Mouse (Mus musculus) urinary bladder, adult 18-20 months (tissue): ENCODE data around the gene Gm5269.

Experiments used
- DNase-seq, 2 experiments: peaks; one replicate each; pipeline ENCODE4 v3.0.0; 2022; ENCODE audit warnings: low spot score in 2 of 2, mixed read lengths in 2 of 2

The Gm5269 gene

DNA sequence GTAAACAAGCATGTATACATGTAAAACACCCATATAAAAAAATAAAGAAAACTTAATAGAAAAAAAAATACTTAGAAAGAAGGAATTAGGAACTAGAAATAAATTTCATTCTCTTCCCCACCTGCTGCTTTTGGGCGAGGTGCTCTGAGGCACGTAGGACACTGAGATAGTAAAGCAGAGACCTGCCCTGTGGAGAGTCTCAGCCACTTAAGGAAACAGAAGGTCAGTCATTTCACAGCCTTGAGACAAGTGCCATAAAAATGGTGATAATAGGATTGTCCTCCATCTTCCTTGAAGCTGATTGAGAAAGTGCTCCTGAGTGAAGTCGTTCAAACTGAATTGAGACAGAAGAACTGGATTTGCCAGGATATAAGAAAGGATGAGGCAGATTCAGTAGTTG is 12.6 kb downstream of the Gm5269 start:
- DNase-seq, result no peak

DNA sequence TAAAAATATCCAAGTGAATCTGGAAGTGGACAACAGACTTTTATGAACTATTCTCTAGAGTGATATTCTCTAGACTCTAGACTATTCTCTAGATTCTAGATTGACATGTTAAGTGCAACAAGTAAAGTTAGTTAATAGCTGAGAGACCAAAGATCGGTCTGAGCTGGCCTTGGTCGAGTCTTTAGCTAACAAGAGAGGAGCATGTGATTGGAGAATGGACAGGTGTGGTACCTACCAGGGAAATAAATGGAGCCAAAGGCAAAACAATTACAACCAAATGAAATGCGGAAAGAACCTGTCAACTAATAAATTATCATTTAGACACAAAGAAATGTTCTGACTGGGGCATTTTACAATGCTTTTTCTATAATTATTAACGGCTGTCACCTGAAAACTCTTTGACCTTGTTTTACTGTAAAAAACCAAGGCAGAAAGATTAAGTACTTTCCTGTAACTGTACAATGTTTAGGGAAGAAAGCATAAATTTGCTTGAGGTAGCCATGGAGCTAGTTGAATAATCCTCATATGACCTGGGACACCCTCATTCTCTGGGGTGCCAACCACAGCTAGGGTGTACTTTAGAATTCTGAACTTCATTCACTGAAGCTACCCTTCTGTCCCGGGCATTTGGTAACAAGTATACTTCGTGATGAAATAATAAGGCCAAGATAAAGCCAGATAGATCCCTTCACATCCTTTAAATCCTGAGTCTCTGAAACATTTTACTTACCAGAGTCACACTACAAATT is 13.4 kb downstream of the Gm5269 start:
- DNase-seq, result no peak

GRCm38 (mm10) chr1:45875640-45876039 is 14.4 kb downstream of the Gm5269 start:
- no peak for DNase-seq

GRCm38 (mm10) chr1:45873250-45873649 is 16.8 kb downstream of the Gm5269 start:
- no peak for DNase-seq

DNA sequence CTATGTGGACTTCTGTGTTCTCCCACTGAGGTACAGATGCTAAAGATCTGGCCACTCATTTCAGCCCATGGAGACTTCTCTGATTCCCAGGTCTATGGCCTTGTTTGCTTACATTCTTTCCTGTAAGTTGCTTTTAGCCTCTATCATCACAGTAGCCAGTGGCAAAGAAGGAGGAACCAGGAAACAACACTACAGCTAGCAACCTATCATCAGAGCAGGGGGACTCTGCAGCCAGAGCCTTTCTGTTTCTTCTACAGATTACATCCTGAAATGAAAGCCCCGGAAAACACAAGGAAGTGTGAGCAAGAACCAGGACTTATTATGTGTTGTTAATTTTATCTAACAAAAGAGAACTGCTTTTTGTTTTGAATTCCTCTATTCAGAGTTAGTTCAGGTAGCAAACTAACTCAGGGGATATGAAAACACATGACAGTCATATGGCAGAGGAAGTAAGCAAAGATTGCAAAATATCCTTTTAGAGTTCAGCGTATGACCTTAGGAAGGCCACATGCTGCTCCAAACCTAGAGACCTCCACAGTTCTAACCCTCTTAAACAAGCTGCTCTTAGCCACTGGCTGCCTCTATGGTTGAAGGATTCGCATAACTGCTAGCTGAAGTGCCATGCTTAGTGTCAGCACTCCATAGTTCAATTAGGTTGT is 21.5 kb downstream of the Gm5269 start:
- no peak for DNase-seq

GRCm38 (mm10) chr1:45868050-45868449 is 22.0 kb downstream of the Gm5269 start:
- no peak for DNase-seq

DNA sequence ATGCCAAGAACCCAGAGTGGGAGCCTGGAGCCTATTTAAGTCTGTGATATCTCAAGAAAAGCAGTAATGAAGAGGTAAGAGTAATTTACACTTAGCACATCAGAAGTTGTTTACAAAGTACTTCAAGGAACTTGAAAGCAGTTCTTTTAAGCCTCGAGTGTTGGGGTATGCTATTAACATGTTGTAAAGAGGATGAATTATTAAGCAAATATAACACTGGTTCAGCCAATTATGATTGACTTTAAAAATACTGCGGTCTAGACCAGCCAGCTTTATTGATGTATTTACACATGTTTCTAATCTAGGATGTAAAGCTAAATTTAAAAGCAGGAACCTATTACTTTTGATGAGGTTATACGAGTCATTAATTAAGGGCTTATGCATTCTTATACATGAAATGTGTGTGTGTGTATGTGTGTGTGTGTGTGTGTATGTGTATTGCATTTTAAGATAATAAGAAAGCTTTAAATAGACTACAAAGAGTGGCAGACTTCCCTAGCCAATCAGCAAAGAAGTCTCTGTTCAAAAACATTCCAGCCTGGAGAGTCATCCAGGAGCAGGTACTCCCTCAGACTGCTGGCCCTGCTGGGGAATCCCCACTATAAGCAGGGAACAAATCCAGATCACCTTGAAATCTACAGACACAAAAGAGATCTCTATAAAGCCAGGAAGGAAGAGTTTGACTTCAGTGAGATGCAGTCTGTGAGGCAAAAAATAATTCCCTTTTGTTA is 23.6 kb downstream of the Gm5269 start:
- no peak for DNase-seq

GRCm38 (mm10) chr1:45865727-45866126 is 24.3 kb downstream of the Gm5269 start:
- DNase-seq, result no peak

DNA sequence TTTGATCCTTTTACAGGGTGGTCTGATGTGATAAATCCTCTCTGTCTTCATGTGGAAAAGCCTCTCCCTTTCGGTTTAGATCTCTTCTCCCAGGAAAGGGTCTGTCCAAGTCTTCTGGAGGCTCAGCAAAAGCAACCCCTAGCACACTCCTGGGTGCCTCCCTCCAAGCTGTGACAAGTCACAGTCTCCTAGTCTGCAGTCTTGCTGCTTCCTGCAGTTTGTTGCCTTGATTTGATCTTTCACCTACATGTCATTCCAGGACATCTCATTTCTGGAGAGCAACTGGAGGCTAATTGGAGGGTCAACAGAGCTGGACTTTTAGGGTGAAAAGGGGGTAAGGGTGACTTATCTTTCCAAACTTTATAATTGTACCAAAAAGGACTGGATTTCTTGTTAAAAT is 24.8 kb downstream of the Gm5269 start:
- no peak for DNase-seq

GRCm38 (mm10) chr1:45864564-45865014 is 25.5 kb downstream of the Gm5269 start:
- DNase-seq, result no peak

GRCm38 (mm10) chr1:45863641-45864040 is 26.4 kb downstream of the Gm5269 start:
- no peak for DNase-seq

DNA sequence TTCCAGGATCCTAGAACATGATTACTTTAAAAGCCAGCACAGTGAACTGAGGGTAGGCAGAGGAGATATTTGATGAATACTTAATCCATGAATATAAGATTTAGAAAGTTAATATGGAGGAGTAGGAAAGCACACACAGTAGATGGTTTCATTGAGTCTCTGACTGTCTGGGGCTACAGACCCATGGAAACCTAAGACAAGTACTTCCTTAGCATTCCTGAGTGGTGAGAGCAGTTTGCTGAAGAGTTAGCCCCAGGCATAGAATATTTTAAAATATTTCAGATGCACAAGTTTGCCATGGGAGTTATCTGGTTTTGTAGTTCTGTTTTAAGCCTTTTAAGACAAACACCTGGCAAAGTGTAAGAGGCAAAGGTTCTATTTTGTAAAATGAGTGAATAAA is 28.9 kb downstream of the Gm5269 start:
- DNase-seq, result no peak

- no peak for DNase-seq
These were observed 29.7 kb downstream of the Gm5269 start for GRCm38 (mm10) chr1:45860349-45860748.

DNA sequence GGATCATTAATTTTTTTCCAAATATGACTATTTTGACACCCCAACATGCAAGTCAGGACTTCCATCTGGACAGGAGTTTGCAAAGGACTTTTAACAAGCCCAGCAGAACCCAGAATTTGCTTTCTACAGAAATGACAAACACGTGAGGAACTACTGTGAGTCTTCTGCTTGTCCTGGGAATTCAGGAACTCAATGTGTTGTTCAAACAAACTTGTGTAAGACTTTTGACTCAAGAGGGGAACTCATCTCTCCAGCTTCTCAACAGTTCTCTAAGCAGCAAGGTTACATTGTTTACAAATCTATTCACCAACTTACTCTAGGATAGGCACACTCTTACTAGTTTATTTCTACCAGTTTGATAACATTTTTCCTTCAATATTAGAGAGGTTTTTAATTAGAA is 32.0 kb downstream of the Gm5269 start:
- no peak for DNase-seq

GRCm38 (mm10) chr1:45845466-45845865 is 44.6 kb downstream of the Gm5269 start:
- no peak for DNase-seq
